Mouse (Mus musculus): ENCODE data around the gene Apol7b. TPM values are rescaled to one million over a fixed set of nuclear protein-coding genes. Genes with fewer than 3 reads are reported as not detected.

The Apol7b gene
- polyA plus RNA-seq, 1 experiment from 2014 or later: not detected

DNA sequence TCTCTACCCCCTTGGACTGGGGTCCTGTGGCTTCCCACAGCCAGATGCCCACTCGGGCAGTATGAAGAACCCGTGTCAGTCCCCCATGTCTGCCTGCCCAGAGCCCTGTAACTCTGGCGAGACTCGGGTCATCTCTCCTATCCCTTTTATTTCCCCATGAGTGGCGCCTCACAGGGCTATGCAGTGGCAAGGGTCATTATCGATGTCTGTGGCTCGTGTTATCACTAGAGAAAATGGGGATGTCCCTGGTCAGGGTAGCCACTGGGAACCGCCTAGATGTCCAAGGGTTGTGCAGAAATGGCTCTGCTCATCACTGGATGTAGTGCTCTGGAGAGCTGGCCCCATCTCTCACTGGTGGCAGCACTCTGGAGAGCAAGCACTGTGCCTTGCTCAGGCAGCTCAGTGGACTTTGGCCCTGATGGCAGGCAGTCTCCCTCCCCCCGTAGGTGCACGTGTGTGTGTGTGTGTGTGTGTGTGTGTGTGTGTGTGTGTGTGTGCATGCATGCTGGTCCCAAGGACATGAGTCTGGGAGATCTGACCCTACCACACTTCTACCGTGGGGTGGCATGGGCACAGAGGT is 64.9 kb downstream of the Apol7b start:
- Histone ChIP-seq H3K27ac (no peak overlapping the region), H3K9me3 (no peaks in the 10 kb centered on the region), H3K9ac (no peak overlapping the region), H3K4me1 (no peaks in the 10 kb centered on the region), H3K4me3 (no peak overlapping the region), H3K27me3 (no peaks in the 10 kb centered on the region), H3K4me2 (no peak overlapping the region), H3K36me3 (no peaks in the 10 kb centered on the region)
- WGBS: 85% methylated on average over 11 of the region's 11 CpGs
- no peak for ATAC-seq (ENCODE audit: insufficient number of reproducible peaks, insufficient read depth, low FRiP score, low TSS enrichment, low read depth)

DNA sequence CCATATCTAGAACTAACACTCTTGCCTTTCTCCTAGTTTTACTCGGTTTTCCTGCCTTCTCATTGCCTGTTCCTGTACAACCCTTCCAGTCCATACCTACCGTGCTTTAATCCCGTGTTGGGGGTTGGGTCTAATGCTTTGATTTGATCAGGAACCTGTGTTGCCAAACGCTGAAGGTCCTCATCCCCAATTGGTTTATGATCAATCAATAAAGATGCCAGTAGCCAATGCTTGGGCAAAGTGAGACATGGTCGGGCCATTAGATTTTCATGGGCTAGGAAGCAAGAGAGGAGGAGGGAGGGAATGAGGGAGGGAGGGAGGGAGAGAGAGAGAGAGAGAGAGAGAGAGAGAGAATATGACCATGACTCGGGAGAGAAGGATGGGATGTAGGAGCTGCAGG is 65.8 kb downstream of the Apol7b start:
- 77% methylated on average over 6 of the region's 6 CpGs for WGBS
- no peaks in the 10 kb centered on the region for H3K36me3 ChIP-seq
- H3K9ac ChIP-seq: no peak overlapping the region
- no peaks in the 10 kb centered on the region for H3K27me3 ChIP-seq
- H3K4me1 ChIP-seq: no peaks in the 10 kb centered on the region
- no peak overlapping the region for H3K27ac ChIP-seq
- H3K4me3 ChIP-seq: no peak overlapping the region
- H3K9me3 ChIP-seq: no peaks in the 10 kb centered on the region
- H3K4me2 ChIP-seq: no peak overlapping the region
- ATAC-seq (ENCODE audit: insufficient number of reproducible peaks, insufficient read depth, low FRiP score, low TSS enrichment, low read depth): no peak

- Histone ChIP-seq H3K36me3 (no peaks in the 10 kb centered on the region), H3K4me1 (no peaks in the 10 kb centered on the region), H3K9ac (no peak overlapping the region), H3K4me2 (no peak overlapping the region), H3K27ac (no peak overlapping the region), H3K4me3 (no peak overlapping the region), H3K27me3 (no peaks in the 10 kb centered on the region), H3K9me3 (no peaks in the 10 kb centered on the region)
- WGBS: 33% methylated on average over 4 of the region's 4 CpGs
- no peak for ATAC-seq (ENCODE audit: insufficient number of reproducible peaks, insufficient read depth, low FRiP score, low TSS enrichment, low read depth)
Observed at GRCm38 (mm10) chr15:77379921-77380320, 67.4 kb downstream of the Apol7b start.

DNA sequence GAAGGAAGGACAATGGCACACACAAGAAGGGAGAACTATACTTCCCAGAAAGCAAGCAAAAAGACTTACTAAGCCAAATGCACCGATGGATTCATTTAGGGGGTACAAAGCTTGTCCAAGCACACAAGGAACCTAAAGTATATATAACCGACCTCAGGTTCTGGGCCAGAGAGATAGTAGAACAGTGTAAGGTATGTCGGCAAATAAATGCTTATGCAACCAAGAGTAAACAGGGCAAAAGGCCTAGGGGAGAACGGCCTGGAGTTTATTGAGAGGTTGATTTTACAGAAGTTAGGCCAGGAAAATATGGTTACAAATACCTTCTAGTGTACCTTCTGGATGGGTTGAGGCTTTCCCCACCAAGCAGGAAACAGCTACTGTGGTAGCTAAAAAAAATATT is 69.9 kb downstream of the Apol7b start:
- no peak for ATAC-seq (ENCODE audit: insufficient number of reproducible peaks, insufficient read depth, low FRiP score, low TSS enrichment, low read depth)
- Histone ChIP-seq H3K4me2 (no peak overlapping the region), H3K27ac (no peak overlapping the region), H3K36me3 (no peaks in the 10 kb centered on the region), H3K9me3 (no peaks in the 10 kb centered on the region), H3K4me1 (no peaks in the 10 kb centered on the region), H3K9ac (no peak overlapping the region), H3K4me3 (no peak overlapping the region), H3K27me3 (no peaks in the 10 kb centered on the region)
- WGBS: 94% methylated on average over 4 of the region's 4 CpGs

DNA sequence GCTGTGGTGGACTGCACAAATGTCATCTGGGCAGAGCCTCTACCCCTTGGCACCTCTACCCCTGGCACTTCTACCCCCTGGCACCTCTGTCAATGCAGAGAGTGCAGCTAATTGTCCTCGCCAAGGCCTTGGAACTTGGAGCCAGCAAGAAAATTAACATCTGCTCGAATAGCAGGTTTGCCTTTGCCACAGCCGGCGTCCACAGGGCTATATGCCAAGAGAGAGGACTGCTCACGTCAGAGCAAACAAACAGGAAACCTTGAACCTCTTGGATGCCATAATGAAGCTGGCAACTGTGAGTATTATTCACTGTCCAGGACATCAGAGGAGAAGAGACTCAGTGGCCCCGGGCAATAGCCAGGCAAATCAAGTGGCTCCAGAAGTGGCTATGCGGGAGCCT is 70.4 kb downstream of the Apol7b start:
- 71% methylated on average over 7 of the region's 7 CpGs for WGBS
- no peaks in the 10 kb centered on the region for H3K27me3 ChIP-seq

More for the DNA sequence above, 70.4 kb downstream of the Apol7b start:
- Histone ChIP-seq H3K4me2 (no peak overlapping the region), H3K4me3 (no peak overlapping the region), H3K36me3 (no peaks in the 10 kb centered on the region), H3K4me1 (no peaks in the 10 kb centered on the region), H3K9me3 (no peaks in the 10 kb centered on the region), H3K27ac (no peak overlapping the region), H3K9ac (no peak overlapping the region)
- no peak for ATAC-seq (ENCODE audit: insufficient number of reproducible peaks, insufficient read depth, low FRiP score, low TSS enrichment, low read depth)

Other genes starting within 250 kb of the Apol7b start
- gene Rbfox2, start 140.5 kb downstream of the Apol7b start, polyA plus RNA-seq (2015; fragmentation: Nextera tagmentation; extraction: Ambion mirVana): 57.8 and 66.7 TPM in 2 replicates
- gene Apol7a, start 48.4 kb downstream of the Apol7b start, polyA plus RNA-seq (2015; fragmentation: Nextera tagmentation; extraction: Ambion mirVana): not detected in 2 replicates
- gene Apol9a, start 36.4 kb downstream of the Apol7b start, polyA plus RNA-seq (2015; fragmentation: Nextera tagmentation; extraction: Ambion mirVana): 0.15 TPM in 1 of 2 replicates, not detected in the other
- 0.08 TPM in 1 of 2 replicates, not detected in the other for gene Apol10a, start 29.6 kb upstream of the Apol7b start, polyA plus RNA-seq (2015; fragmentation: Nextera tagmentation; extraction: Ambion mirVana)
- not detected in 2 replicates for gene Apol11a, start 60.8 kb upstream of the Apol7b start, polyA plus RNA-seq (2015; fragmentation: Nextera tagmentation; extraction: Ambion mirVana)
- gene Apol7c, start 85.8 kb upstream of the Apol7b start, polyA plus RNA-seq (2015; fragmentation: Nextera tagmentation; extraction: Ambion mirVana): not detected in 2 replicates
- gene 1700025B11Rik, start 114.4 kb upstream of the Apol7b start, polyA plus RNA-seq (2015; fragmentation: Nextera tagmentation; extraction: Ambion mirVana): not detected in 2 replicates
- not detected in 2 replicates for gene Apol10b, start 148.6 kb upstream of the Apol7b start, polyA plus RNA-seq (2015; fragmentation: Nextera tagmentation; extraction: Ambion mirVana)
- gene Gm36245, start 151.8 kb upstream of the Apol7b start, polyA plus RNA-seq (2015; fragmentation: Nextera tagmentation; extraction: Ambion mirVana): not detected in 2 replicates
- gene Apol11b, start 195.8 kb upstream of the Apol7b start, polyA plus RNA-seq (2015; fragmentation: Nextera tagmentation; extraction: Ambion mirVana): 0.10 TPM in 1 of 2 replicates, not detected in the other